Mouse (Mus musculus) liver, postnatal 0 days (tissue): ENCODE measurements around the gene Iqcf1.

Source experiments
- CTCF ChIP-seq: sonication (generic); IDR thresholded peaks from 2 replicates; pipeline ENCODE4 v1.5.1; 2016; ENCODE audit warnings: antibody characterized with exemption, low read depth
- EP300 ChIP-seq: IDR thresholded peaks from 2 replicates; pipeline ENCODE4 v1.6.1; 2016; ENCODE audit warnings: antibody characterized with exemption, low read depth, mild to moderate bottlenecking

DNA sequence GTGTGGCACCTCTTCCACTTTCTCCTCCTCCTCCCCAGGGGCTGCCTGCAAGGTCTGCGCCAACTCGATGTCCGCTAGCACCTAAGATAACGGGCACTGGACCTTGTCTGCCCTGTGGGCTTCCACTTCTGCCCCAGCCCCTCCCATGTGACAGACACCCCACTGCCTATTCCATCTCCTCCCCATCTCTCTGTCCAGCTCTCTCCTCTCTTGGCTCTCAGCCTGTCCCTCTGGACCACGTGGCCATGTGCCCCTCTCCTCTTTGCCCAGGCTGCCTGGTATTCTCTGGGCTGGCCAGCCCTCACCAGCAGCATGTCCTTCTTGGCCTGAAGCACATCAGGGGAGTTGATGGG lies 26.0 kb upstream of the Iqcf1 start:
- TF ChIP-seq EP300 (no peak), CTCF (no peak)
